Mouse (Mus musculus) kidney, postnatal 4 days (tissue): ENCODE data around the gene Ankrd2.

ENCODE experiments used
- DNase-seq, 2 experiments: peaks; one replicate each; pipeline ENCODE4 v3.0.0; 2021; ENCODE audit warnings: mixed read lengths in 2 of 2

Ankrd2 gene

GRCm38 (mm10) chr19:42035456-42036248 is at the start of gene Ankrd2:
Gene Ankrd2 (plus strand): TSS chr19:42036000.
- DNase-seq, result peak; percentile 93 to 94

- DNase-seq, result peak; percentile 51 to 70
Observed at GRCm38 (mm10) chr19:41987206-41987605, 48.6 kb upstream of the Ankrd2 start.

- DNase-seq, result no peak
Observed at GRCm38 (mm10) chr19:41989810-41990209, 46.0 kb upstream of the Ankrd2 start.

GRCm38 (mm10) chr19:41991926-41992477 is 43.8 kb upstream of the Ankrd2 start:
- peak in 1 of 2 experiments; percentile 61 for DNase-seq

GRCm38 (mm10) chr19:41992971-41993370 is 42.8 kb upstream of the Ankrd2 start:
- no peak for DNase-seq

GRCm38 (mm10) chr19:41993484-41993883 is 42.3 kb upstream of the Ankrd2 start:
- DNase-seq, result peak; percentile 90 to 94

- no peak for DNase-seq
Observed at GRCm38 (mm10) chr19:41994023-41994422, 41.8 kb upstream of the Ankrd2 start.

GRCm38 (mm10) chr19:41995483-41995882 is 40.3 kb upstream of the Ankrd2 start:
- no peak for DNase-seq

- DNase-seq, result no peak
Observed at GRCm38 (mm10) chr19:41997090-41997489, 38.7 kb upstream of the Ankrd2 start.

- no peak for DNase-seq
Observed at GRCm38 (mm10) chr19:41998770-41999548, 36.8 kb upstream of the Ankrd2 start.

GRCm38 (mm10) chr19:41999688-42000283 is 36.0 kb upstream of the Ankrd2 start:
- no peak for DNase-seq

- peak; percentile 46 to 63 for DNase-seq
Observed at GRCm38 (mm10) chr19:42000446-42000958, 35.3 kb upstream of the Ankrd2 start.

- no peak for DNase-seq
Observed at GRCm38 (mm10) chr19:42001253-42001980, 34.4 kb upstream of the Ankrd2 start.

GRCm38 (mm10) chr19:42004258-42004657 is 31.5 kb upstream of the Ankrd2 start:
- no peak for DNase-seq

GRCm38 (mm10) chr19:42005616-42006015 is 30.2 kb upstream of the Ankrd2 start:
- no peak for DNase-seq

GRCm38 (mm10) chr19:42006568-42006967 is 29.2 kb upstream of the Ankrd2 start:
- no peak for DNase-seq

GRCm38 (mm10) chr19:42008586-42008985 is 27.2 kb upstream of the Ankrd2 start:
- no peak for DNase-seq

- DNase-seq, result no peak
Observed at GRCm38 (mm10) chr19:42009067-42009466, 26.7 kb upstream of the Ankrd2 start.

GRCm38 (mm10) chr19:42010436-42010835 is 25.4 kb upstream of the Ankrd2 start:
- no peak for DNase-seq

GRCm38 (mm10) chr19:42011123-42011522 is 24.7 kb upstream of the Ankrd2 start:
- DNase-seq, result no peak

- no peak for DNase-seq
Observed at GRCm38 (mm10) chr19:42014231-42014825, 21.5 kb upstream of the Ankrd2 start.

- DNase-seq, result no peak
Observed at GRCm38 (mm10) chr19:42015001-42015400, 20.8 kb upstream of the Ankrd2 start.
